Mouse (Mus musculus) liver, adult (tissue): ENCODE data around the gene Rgl1.

Experiments used
- GATA4 ChIP-seq: IDR thresholded peaks from 2 replicates; pipeline ENCODE4 v1.6.1; 2014; ENCODE audit warnings: mild to moderate bottlenecking, low read length; ENCODE audit not compliant: insufficient replicate concordance

Rgl1 gene

DNA sequence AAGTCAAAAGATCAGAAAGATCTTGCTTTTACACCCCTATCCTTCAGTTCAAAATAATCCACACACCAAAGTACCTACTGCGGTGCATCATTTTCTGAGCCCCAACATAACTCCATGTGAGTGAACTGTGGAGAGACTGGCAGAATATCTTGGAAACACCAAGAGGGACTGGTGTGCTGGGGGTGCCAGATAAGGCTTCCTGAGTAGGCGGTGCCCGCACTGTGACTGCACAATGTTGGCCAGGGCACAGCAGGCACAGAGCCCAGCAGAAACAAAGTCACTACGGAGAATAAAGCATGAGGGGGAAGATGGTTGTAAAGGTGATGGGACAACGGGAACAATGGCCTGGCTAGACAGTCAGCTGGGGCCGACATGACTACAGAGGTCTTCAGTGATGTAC, 173.5 kb downstream of the Rgl1 start:
- TF ChIP-seq GATA4, result peak; percentile 56; the same call in 1 of the 2 replicates

DNA sequence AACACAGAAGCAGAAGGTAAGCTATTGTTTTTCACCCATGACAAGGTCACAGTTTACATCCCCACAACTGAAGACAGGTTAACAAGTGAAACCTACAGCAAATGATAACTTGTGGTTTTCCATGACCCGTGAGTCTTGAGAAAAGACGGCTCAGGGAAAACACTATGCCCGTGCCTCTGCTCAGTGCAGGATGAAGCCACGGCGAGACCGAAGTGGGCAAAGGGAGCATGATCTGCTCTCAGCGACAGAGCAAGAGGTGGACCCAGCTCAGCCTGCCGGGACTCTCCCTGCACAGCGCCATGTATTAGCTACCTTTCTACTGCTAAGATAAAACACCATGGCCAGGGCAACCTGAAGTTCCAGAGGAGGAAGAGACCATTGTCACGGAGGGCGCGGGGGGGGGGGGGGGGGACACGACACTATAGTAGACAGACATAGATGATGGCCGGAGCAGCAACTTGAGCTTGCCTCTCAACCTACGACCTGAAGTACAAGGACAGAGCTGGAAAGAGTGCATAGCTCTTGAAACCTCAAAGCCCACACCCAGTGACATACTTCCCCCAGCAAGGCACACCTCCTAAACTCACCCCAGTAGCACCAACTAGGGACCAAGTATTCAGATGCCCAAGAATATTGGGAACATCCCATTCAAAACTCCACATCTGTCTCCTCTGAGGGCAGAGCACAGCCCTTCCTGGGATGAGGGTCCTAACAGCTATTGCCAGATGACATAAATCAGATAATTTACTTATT, 174.2 kb downstream of the Rgl1 start:
- no peak for TF ChIP-seq GATA4

DNA sequence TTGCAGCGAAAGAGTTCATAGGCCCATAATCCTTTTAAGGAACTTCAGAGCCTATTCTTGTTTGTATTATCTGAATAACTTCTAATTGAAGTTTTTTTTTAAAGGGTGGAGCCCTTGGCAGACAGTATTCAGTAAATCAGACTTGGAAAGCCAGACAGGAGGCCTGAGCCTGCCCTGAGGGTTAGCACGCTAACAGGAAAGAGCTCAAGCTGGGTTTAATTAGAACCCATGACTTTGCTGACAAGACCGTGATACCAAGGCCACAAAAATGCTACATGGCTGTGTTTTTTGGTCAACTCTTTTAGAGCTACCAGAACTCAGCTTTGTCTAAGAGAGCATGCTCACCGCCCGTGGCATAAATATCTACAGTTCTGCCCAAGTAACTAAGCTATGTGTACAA, 175.8 kb downstream of the Rgl1 start:
- no peak for TF ChIP-seq GATA4

DNA sequence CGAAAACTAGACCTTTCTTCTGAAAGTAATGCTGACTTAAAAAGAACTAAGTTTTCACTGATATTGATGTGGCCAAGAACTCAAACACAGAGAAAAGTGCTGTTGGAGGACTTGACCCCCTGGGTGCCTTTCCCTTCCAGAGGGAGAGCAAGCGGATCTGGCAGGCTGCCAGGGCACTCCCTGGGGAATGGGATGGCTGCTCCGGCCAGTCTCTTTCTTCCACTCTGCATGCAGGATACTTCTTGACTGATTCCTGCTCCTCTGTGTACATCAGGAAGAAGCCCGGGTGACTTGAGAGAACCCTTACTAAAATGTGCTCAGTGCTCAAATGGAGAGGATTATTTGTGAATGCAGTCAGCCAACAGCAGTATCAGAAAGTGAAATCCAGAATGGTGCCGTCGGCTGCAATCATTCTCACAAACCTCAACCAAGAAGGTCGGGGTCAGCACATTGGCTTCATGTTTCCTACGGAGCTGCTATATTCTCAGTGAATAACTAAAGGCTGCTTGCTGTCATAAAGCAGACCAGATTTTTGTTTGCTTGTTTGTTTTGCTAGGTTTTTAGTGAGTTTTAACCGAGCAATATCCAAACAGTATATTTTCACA, 176.7 kb downstream of the Rgl1 start:
- TF ChIP-seq GATA4, result no peak

DNA sequence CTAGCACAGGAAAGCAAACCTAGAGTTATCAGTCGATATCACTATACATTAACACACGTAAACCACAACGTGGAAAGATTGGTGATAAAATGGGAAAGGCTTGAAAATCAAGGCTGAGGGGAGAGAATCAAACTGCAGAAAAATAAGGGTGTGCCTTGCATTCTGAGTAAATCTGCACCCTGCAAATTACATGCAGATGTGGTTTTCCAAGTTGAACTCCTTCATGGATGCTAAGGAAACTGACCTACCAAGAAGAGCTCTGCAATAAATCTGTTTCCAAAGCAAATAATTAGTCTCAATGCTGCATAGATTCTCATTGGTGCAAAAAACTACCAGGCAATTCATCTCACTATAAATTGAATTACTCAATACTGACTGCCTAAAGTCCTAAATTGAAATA, 178.7 kb downstream of the Rgl1 start:
- TF ChIP-seq GATA4, result no peak

DNA sequence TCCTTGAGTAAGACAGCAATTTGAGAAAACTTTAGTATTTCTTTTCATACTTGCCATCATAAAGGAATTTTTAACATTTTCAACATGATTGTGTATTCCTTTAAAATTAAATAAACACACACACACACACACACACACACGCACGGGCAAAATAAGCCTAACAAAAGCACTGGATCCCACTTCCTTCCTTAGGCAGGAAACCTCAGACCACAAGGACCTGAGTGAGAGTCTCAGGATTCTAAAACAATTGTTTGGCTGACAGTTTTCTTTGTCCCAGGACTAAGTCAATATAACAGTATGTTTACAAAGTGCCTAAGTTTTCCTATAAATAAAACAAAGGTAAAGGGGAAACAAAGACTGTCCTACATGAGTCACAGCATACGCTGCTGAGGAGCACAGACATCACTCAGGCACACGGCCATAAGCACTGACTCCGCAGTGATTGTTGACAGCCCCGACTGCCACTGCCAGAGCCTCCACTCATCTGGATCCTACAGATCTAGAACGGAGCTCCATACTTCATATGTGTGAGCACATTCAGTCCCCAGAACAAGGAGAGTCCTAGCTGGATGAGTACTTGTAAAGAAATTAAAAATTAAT, 180.7 kb downstream of the Rgl1 start:
- TF ChIP-seq GATA4, result no peak

DNA sequence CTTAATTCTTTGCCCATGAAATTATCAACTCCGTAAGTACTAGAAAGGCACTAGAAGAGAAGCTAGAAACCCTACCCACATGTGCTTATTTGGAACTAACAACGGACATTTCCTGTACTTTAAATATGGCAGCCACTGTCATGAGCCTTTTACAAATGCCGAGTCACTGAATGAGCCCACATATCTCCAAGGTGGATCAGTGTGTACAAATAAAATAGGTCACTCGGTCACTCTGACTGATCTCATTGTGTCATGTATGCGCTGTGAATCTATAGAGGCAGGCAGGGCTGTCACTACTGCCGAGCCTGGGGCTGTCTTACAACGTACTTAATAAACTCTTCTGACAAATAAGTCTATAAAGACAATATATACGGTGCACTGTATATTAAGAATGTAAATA, 181.2 kb downstream of the Rgl1 start:
- TF ChIP-seq GATA4, result no peak

DNA sequence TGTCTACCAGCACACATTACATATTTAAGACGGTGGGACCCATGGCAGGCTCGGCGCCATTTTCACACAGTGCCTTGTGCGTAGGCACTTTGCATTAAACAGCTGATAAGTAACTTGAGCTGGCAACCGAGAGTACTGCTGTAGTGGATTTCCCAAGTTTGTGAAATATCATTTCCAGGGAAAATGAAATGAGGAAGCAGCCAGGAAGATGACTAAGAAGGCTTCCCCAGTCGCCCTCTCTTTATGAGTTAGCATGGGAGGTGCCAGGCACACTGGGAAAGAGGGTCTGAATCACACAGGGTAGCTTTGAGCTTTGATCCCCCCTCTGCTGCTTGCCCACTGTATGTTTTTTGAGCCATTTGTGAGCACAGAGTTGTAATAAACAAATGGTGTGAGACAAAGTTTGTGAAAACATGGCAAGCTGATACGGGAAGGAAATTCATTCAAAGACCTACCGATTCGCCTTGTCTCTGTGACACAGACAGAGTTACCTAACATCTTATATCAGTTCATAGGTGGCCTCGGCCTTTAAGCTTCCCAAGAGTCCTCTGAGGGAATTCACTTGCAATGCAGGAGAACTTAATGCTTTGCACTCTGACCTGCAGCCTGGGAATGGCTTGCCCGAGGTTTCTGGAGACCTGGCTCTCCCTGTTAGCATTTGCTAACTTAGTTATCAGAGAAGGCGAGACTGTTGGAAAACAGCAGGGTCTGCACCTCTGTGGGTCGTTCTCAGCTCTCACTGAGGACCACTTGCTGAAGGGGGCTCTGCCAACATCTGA, 184.8 kb downstream of the Rgl1 start:
- TF ChIP-seq GATA4, result no peak

DNA sequence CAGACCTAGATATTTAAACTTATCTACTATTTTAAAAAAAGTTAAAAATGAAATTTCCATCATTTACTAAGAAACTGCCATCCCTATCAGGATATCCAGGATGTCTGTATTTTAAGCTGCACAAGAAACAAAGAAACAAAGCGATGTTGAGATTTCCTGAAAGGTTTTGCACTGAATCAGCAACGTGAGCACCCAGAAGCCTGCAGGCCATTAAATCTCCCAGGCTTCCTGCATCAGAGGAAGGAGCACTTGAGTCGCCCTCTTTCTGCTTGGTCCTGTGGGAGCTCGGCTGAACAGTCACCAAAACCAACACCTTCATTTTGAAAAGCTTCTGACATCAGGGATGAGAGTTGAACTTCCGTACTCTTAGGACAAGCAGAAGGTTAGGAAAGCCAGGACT, 187.2 kb downstream of the Rgl1 start:
- peak; percentile 73; the same call in 1 of the 2 replicates for TF ChIP-seq GATA4

DNA sequence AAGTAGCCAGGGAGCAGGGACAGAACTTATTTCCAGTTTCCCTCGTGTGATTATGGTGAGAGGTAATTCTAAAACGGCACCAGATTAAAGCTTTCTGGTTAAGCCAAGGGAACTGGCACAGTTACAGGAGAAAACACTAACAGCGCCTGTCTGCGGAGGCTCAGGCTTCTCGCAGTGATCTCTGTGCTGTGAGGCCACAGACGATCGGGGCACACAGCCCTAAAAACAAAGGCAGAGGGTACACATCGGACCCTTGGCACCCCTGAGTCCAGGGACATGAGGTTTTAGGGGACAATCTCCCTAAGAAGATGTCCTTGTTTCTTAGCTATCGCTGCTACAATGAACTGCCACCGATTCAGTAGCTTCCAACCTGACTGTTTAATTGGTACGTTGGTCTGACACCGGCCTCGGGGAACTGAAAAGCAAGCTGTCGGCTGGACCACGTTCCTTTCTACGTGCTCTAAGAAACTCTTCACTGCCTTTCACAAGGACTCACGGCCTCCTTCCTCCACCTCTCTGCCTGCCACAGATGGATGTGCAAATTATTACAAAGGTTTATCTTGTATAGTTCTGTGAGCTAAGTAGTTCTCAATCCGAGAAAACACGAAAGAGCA, 187.9 kb downstream of the Rgl1 start:
- no peak for TF ChIP-seq GATA4

DNA sequence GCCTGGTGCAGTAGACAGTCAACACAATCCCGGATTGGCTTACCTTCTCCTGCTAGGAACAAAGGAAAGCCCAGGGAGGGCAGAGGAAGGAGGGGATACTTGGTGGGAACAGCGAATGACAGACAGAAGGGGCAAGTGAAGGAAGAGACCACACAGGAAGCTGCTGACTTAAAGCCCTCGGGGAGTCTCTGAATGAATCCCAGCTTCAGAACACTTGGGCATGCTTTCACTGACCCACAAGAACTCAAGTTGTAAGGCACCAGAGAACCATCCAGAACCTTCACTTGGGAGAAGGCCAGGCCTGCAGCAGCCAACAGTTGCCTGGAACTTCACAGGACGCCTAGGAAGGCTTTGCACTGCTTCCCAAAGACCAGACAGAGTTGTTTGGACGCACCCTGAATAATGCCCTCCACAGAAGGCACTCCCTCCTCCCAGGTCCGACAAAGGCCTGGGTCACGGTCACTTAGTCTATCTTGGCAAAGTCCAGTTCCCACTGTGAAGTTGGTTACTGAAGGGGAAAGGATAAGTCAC, 189.5 kb downstream of the Rgl1 start:
- no peak for TF ChIP-seq GATA4

DNA sequence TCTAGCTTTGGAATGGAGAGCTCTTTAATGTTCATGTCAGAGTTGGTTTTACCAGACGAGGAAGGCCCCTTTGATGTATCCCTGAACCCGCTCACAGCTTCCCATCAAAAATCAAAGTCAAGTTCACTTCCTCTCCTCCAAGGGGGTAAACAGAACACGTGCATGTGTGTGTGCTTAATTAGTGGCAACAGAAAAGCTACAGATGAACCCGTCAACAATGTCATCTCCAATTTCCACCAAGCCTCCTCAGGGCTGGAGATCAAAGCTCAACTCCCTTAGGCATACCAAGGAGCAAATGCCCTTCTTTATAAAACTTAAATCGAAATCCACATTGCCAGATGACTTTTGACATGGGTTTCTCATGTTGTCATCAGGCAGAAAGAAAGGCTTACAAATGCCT, 191.1 kb downstream of the Rgl1 start:
- no peak for TF ChIP-seq GATA4

DNA sequence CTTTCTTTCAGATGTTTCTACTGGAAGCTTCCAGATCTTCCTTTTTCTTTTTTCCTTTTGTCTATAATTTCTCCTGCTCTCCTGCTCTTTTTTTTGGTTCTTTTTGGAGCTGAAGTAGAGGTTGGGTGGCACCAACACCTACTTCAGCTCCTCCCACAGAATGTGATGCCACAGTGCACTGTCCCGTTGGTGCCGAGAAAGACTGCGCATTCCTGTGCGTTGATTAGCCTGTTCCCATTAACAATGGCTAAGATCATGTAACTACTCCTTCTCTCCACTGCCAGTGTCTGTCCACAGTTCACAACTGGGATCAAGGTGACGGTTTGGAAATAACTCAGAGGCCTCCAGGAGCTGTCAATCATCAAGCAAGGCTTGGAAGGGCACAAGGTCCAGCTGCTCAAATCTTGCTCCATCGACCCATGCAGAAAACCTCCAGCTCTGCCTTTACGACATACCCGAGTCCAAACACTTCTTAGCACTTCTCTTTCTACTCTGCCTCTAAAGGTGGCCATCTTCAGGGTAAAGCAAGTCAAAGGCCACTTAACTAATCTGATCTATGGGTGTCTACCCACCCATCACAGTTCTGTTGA, 192.6 kb downstream of the Rgl1 start:
- TF ChIP-seq GATA4, result no peak

DNA sequence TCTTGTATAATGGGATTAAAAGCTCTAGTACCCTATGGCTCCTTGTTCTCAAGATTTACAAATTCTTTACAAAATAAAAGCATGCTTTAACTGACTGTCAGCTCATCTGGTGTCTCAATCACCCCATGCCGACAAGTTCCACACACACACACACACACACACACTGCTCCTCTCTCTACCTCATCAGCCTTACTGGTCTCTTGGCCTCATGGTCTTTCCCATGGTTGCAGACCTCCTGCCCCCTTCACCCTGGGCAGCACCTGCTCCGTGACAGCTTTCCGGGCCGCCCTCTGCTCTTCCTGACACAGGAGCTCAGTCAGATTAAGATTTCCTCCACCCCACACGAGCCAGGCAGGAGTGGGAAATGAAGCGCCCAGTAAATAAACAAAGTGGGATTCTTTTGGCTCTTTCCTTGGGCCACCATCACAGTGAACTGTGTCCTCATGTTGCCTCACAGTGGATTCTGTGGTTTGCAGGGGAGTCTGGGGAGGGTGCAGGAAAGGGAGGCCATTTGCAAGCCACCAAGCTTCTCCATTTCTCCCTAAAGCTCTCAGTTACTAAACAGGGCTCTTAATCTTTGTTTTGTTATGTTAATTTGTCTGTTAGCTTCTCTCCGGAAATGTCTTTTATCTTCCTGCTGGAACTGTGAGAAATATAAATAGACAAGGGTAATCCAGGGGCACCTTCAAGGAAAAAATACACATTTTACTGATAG, 193.2 kb downstream of the Rgl1 start:
- TF ChIP-seq GATA4, result peak; percentile 41; the same call in 1 of the 2 replicates
